Mouse (Mus musculus): ENCODE measurements at regions not wholly inside any gene's neighbourhood (a gene's known extent, or its start where the extent isn't known, plus 50 kb on each side); places are given as distances from the start of the nearest gene placed in this dataset.

DNA sequence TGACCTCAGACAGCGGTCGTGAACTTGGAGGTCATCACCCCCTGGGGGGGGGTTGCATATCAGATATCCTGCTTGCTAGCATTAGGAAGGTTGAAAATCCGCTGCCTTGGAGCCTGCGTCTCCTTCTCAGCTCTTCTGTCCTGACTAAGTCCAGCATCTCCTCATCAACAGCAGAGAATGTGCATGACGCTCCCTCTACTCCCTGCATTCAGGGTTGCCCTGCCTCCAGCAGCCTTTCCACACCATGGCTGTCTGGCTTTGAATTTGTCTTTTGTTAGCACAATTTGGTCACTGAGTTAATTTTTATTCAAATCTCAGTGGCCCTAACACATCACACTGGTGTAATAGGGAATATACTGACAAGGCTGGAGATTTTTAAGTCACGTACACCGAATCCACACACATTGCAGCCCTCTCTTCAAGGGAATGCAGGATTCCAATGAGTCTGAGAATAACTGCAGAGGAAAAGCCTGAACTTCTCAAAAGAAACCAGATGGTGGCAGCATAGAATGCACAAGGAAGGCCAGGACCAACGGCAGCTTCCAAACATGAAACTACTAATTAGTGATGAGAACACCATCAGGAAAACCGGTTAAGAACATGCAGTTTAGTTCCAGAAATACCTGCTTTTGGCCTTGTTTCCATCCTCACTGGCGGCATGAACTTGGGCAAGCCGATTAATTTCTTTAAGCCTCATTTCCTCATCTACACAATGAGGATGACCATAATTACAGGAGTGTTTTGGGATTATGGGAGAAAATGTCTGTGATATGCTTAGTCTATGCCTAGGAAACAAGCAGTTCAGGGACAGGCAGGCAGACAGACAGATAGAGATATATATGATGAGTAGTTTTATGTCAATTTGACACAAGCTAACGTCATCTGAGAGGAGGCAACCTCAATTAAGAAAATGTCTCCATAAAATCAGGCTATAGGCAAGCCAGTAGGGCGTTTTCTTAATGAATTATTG is 151.6 kb upstream of the Palmd start:
- Histone ChIP-seq H3K4me3 (replicated peaks; ENCODE audit: low read length) (no peak overlapping the region), H3K27ac (no peak overlapping the region), H3K36me3 (replicated peaks; ENCODE audit: control insufficient read depth, insufficient read depth) (no peaks in the 10 kb centered on the region), H3K4me2 (replicated peaks) (no peak overlapping the region), H3K4me1 (replicated peaks; ENCODE audit: control insufficient read depth, insufficient read depth, low read length) (no peaks in the 10 kb centered on the region), H3K9ac (no peak overlapping the region), H3K27me3 (ENCODE audit: control insufficient read depth, insufficient read depth, low read length) (no peaks in the 10 kb centered on the region), H3K9me3 (ENCODE audit: control insufficient read depth, low read length) (no peaks in the 10 kb centered on the region)
- ATAC-seq (ENCODE audit: low FRiP score), result peak; percentile 76; the same call in 1 of the 2 replicates
- peak; percentile 86 for DNase-seq (ENCODE audit: low spot score)
- 66% methylated on average over 13 of the region's 13 CpGs for WGBS

DNA sequence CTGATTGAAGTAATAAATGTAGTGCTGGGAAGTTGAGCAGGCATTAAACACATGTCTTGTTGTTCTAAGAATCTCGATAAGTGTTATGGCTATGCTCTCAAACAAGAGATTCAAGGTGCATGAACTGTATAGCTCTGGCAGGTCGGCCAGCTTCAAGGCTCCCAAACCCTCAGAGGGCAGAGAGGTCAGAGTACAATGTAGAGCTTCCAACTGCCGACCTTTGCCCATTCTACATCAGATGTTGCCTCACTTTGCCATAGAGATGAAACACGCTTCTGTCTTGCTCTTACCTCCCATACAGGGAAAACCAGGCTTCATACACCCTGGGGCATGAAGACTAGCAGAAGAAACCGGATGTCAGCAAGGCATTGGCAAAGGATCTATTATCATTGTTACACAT is 150.8 kb upstream of the Palmd start:
- H3K36me3 ChIP-seq (replicated peaks; ENCODE audit: control insufficient read depth, insufficient read depth), result no peaks in the 10 kb centered on the region
- WGBS, result 79% methylated on average over 5 of the region's 5 CpGs
- no peaks in the 10 kb centered on the region for H3K9me3 ChIP-seq (ENCODE audit: control insufficient read depth, low read length)
- H3K27ac ChIP-seq, result no peak overlapping the region
- H3K9ac ChIP-seq, result no peak overlapping the region
- ATAC-seq (ENCODE audit: low FRiP score) (no peak), DNase-seq (ENCODE audit: low spot score) (no peak)
- no peaks in the 10 kb centered on the region for H3K4me1 ChIP-seq (replicated peaks; ENCODE audit: control insufficient read depth, insufficient read depth, low read length)
- no peak overlapping the region for H3K4me3 ChIP-seq (replicated peaks; ENCODE audit: low read length)
- H3K27me3 ChIP-seq (ENCODE audit: control insufficient read depth, insufficient read depth, low read length), result no peaks in the 10 kb centered on the region
- H3K4me2 ChIP-seq (replicated peaks), result no peak overlapping the region

DNA sequence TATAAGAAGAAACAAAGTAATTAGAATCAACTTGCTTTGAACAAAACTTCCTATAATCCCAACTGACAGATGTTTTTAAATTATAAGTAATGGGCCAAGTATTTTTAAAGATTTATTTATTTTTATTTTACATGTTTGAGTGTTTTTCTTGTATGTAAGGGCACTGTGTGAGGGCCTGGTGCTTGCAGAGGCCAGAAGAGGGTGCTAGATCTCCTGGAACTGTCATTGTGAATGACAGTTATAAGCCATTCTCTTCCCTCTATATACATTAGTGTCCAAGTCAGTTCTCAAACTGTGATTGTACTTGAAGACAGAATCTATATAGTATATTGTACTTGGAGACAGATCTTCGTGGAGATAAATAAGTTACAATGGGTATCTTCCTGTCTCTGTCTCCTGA is 149.1 kb upstream of the Palmd start:
- no peak overlapping the region for H3K4me3 ChIP-seq (replicated peaks; ENCODE audit: low read length)
- ATAC-seq (ENCODE audit: low FRiP score) (no peak), DNase-seq (ENCODE audit: low spot score) (no peak)
- no peaks in the 10 kb centered on the region for H3K36me3 ChIP-seq (replicated peaks; ENCODE audit: control insufficient read depth, insufficient read depth)
- H3K9ac ChIP-seq, result no peak overlapping the region
- no peak overlapping the region for H3K27ac ChIP-seq
- 62% methylated on average over 1 of the region's 1 CpGs for WGBS
- H3K4me2 ChIP-seq (replicated peaks), result no peak overlapping the region
- no peaks in the 10 kb centered on the region for H3K4me1 ChIP-seq (replicated peaks; ENCODE audit: control insufficient read depth, insufficient read depth, low read length)
- H3K27me3 ChIP-seq (ENCODE audit: control insufficient read depth, insufficient read depth, low read length), result no peaks in the 10 kb centered on the region
- no peaks in the 10 kb centered on the region for H3K9me3 ChIP-seq (ENCODE audit: control insufficient read depth, low read length)

DNA sequence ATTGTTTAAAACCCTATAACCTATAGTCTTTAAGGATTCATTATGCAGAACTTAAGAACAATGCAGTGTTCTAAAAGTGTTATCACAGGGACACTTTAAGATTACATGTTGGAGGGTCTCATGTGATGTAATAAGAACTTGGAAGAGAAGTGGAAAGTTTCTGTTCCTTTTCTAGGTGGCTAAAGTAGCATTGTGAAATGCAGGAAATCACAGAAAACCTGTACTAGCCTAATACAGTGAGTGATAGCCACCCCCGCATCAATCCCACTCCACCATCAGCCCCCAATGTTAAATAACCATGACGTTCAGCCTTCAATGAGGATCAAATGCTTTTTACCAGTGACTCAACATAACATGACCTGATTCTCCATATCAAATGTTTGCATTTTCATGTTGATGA is 147.4 kb upstream of the Palmd start:
- no peaks in the 10 kb centered on the region for H3K36me3 ChIP-seq (replicated peaks; ENCODE audit: control insufficient read depth, insufficient read depth)
- 79% methylated on average over 2 of the region's 2 CpGs for WGBS
- H3K9me3 ChIP-seq (ENCODE audit: control insufficient read depth, low read length), result no peaks in the 10 kb centered on the region
- no peak overlapping the region for H3K9ac ChIP-seq
- no peaks in the 10 kb centered on the region for H3K27me3 ChIP-seq (ENCODE audit: control insufficient read depth, insufficient read depth, low read length)
- no peaks in the 10 kb centered on the region for H3K4me1 ChIP-seq (replicated peaks; ENCODE audit: control insufficient read depth, insufficient read depth, low read length)
- no peak for DNase-seq (ENCODE audit: low spot score)
- no peak for ATAC-seq (ENCODE audit: low FRiP score)
- H3K4me3 ChIP-seq (replicated peaks; ENCODE audit: low read length), result no peak overlapping the region
- no peak overlapping the region for H3K27ac ChIP-seq
- no peak overlapping the region for H3K4me2 ChIP-seq (replicated peaks)

DNA sequence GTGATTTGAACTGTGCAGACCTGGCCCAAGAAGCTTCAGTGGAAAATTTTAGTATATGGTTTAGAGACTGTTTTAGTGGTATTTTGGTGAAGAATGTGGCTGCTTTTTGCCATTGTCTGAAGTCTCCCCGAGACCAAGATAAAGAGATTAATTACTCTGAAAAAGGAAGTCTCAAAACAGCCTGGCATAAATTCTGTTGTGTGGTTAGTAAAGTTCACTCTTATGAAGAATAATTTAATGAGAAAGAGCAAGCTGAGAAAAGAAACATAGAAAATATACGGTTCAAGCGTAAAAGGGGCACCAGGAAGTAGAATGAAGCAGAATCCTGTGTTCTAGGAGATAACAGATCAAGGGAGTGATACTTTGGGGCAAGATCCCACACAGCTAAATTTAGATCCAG is 144.0 kb upstream of the Palmd start:
- ATAC-seq (ENCODE audit: low FRiP score), result no peak
- H3K27me3 ChIP-seq (ENCODE audit: control insufficient read depth, insufficient read depth, low read length), result no peaks in the 10 kb centered on the region
- WGBS, result 90% methylated on average over 3 of the region's 3 CpGs
- H3K9me3 ChIP-seq (ENCODE audit: control insufficient read depth, low read length), result no peaks in the 10 kb centered on the region
- H3K4me3 ChIP-seq (replicated peaks; ENCODE audit: low read length), result no peak overlapping the region
- no peaks in the 10 kb centered on the region for H3K36me3 ChIP-seq (replicated peaks; ENCODE audit: control insufficient read depth, insufficient read depth)
- H3K4me2 ChIP-seq (replicated peaks), result no peak overlapping the region
- H3K4me1 ChIP-seq (replicated peaks; ENCODE audit: control insufficient read depth, insufficient read depth, low read length), result 0 out of 2 replicates have a peak, but pooled peaks cover 3% of the 10 kb centered on the region
- no peak overlapping the region for H3K9ac ChIP-seq
- DNase-seq (ENCODE audit: low spot score), result no peak
- H3K27ac ChIP-seq, result no peak overlapping the region

DNA sequence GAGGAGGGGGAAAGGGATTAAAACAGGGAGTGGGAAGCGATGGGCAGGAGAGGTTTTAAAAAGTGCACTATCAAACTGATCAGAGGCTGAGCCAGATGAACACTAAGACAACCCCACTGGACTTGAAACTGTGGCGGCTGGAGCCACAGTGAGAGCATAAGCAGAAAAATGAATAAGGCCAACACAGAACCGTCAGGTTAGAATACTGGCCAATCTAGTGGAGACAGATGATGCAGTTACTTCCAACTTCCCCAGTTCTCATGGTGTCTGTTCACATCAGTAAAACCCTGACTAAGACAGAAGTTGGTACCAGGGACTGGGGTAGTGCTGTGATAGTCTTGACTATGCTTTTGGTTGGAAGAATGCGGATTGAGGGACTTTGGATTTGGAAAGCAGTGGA is 143.5 kb upstream of the Palmd start:
- WGBS, result 90% methylated on average over 4 of the region's 4 CpGs
- no peak overlapping the region for H3K27ac ChIP-seq
- ATAC-seq (ENCODE audit: low FRiP score) (no peak), DNase-seq (ENCODE audit: low spot score) (no peak)
- no peak overlapping the region for H3K4me3 ChIP-seq (replicated peaks; ENCODE audit: low read length)
- H3K36me3 ChIP-seq (replicated peaks; ENCODE audit: control insufficient read depth, insufficient read depth), result no peaks in the 10 kb centered on the region
- H3K4me1 ChIP-seq (replicated peaks; ENCODE audit: control insufficient read depth, insufficient read depth, low read length), result 0 out of 2 replicates have a peak, but pooled peaks cover 3% of the 10 kb centered on the region
- H3K9me3 ChIP-seq (ENCODE audit: control insufficient read depth, low read length), result no peaks in the 10 kb centered on the region
- no peak overlapping the region for H3K4me2 ChIP-seq (replicated peaks)
- no peak overlapping the region for H3K9ac ChIP-seq
- H3K27me3 ChIP-seq (ENCODE audit: control insufficient read depth, insufficient read depth, low read length), result no peaks in the 10 kb centered on the region

DNA sequence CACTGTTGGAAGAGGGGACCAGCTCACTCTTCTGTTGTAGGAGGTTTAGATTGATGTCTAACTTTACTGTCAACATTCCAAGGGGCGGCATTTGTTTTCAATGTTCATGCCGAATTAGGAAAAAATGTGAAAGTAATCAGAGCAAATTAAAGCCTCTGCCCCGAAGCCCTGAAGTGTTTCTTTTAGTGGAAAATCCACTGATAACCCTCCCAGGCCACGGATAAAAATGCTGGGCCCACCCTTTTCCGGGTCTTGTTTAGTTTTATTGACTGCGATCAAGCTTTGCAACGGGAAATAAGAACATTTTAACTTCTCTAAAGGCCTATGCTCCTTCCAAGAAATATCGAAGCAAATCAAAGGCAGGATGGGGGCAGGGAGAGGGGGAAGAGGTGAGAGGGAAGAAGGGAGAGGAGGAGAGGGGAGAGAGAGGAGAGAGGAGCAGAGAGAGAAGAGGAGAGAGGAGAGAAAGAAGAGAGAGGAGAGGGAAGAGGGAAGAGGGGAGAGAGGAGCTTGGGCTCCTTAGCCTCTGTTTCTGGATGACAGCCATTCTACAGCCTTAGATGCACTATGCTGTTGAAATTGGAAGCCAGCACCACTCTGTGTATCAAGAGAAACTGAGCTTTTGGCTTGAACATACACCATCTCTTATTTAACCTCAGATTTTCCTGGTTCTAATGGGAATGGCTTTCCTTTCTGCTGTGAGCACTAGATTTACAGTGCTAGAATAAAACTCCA is 140.3 kb upstream of the Palmd start:
- ATAC-seq (ENCODE audit: low FRiP score), result no peak
- Histone ChIP-seq H3K4me2 (replicated peaks) (no peak overlapping the region), H3K9me3 (ENCODE audit: control insufficient read depth, low read length) (no peaks in the 10 kb centered on the region), H3K4me3 (replicated peaks; ENCODE audit: low read length) (no peak overlapping the region), H3K9ac (no peak overlapping the region), H3K4me1 (replicated peaks; ENCODE audit: control insufficient read depth, insufficient read depth, low read length) (0 out of 2 replicates have a peak, but pooled peaks cover 3% of the 10 kb centered on the region), H3K36me3 (replicated peaks; ENCODE audit: control insufficient read depth, insufficient read depth) (no peaks in the 10 kb centered on the region), H3K27me3 (ENCODE audit: control insufficient read depth, insufficient read depth, low read length) (no peaks in the 10 kb centered on the region), H3K27ac (no peak overlapping the region)
- no peak for DNase-seq (ENCODE audit: low spot score)
- 75% methylated on average over 8 of the region's 8 CpGs for WGBS

DNA sequence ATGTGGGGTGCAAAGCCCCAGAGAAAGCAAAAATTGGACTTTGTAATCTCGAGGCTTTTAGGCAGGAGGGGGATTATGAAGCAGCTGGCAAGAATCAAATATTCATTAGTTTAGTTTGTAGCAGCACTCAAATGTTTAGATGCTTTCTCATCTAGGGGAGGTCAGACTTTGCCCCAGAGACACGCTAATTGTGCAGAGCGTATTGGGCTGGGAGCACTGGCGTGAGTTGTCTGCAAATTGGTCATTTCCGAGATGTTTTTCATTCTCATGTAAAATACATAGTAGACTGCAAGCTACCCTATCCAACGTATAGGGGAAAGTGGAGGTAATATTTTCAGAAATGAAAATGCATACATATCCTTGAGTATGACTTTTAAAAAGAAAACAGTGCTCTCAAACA is 139.2 kb upstream of the Palmd start:
- Histone ChIP-seq H3K36me3 (replicated peaks; ENCODE audit: control insufficient read depth, insufficient read depth) (no peaks in the 10 kb centered on the region), H3K9ac (no peak overlapping the region)

DNA sequence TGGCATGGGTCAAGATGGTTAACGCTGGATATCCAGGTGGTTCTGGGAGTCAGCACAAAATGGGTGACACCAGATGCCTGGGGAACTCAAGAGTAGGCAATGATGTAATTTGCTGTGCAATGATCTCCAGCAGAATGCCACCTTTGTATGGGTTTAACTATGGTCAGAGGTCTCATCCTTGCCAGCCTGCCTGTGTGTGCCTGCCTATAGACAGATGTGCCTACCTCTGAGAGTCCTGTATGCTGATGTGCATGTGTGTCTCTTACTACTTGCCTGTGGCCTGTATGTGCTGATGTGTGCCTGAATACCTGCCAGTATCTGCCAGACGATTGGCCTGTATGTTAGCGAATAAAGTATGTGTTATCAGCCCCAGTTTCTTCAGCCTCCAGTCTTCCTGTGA is 138.6 kb upstream of the Palmd start:
- H3K4me3 ChIP-seq (replicated peaks; ENCODE audit: low read length), result no peak overlapping the region
- H3K4me2 ChIP-seq (replicated peaks), result no peak overlapping the region
- ATAC-seq (ENCODE audit: low FRiP score) (no peak), DNase-seq (ENCODE audit: low spot score) (no peak)
- no peaks in the 10 kb centered on the region for H3K27me3 ChIP-seq (ENCODE audit: control insufficient read depth, insufficient read depth, low read length)
- 0 out of 2 replicates have a peak, but pooled peaks cover 3% of the 10 kb centered on the region for H3K4me1 ChIP-seq (replicated peaks; ENCODE audit: control insufficient read depth, insufficient read depth, low read length)
- no peak overlapping the region for H3K27ac ChIP-seq
- H3K9me3 ChIP-seq (ENCODE audit: control insufficient read depth, low read length), result no peaks in the 10 kb centered on the region
- 91% methylated on average over 3 of the region's 3 CpGs for WGBS
- H3K9ac ChIP-seq, result no peak overlapping the region
- no peaks in the 10 kb centered on the region for H3K36me3 ChIP-seq (replicated peaks; ENCODE audit: control insufficient read depth, insufficient read depth)

More for the DNA sequence above, 139.2 kb upstream of the Palmd start:
- no peaks in the 10 kb centered on the region for H3K9me3 ChIP-seq (ENCODE audit: control insufficient read depth, low read length)
- no peaks in the 10 kb centered on the region for H3K27me3 ChIP-seq (ENCODE audit: control insufficient read depth, insufficient read depth, low read length)
- DNase-seq (ENCODE audit: low spot score) (no peak), ATAC-seq (ENCODE audit: low FRiP score) (no peak)
- H3K4me2 ChIP-seq (replicated peaks), result no peak overlapping the region
- WGBS, result 41% methylated on average over 6 of the region's 6 CpGs
- H3K4me1 ChIP-seq (replicated peaks; ENCODE audit: control insufficient read depth, insufficient read depth, low read length), result 0 out of 2 replicates have a peak, but pooled peaks cover 3% of the 10 kb centered on the region
- no peak overlapping the region for H3K27ac ChIP-seq
- H3K4me3 ChIP-seq (replicated peaks; ENCODE audit: low read length), result no peak overlapping the region
